Mouse (Mus musculus) kidney, adult 2 months (tissue): ENCODE measurements around the gene Onecut1. TPM values are rescaled to one million over a fixed set of nuclear protein-coding genes. Genes with fewer than 3 reads are reported as not detected.

Source experiments
- DNase-seq: peaks from one replicate; pipeline ENCODE4 v3.0.0; 2021
- H3K27ac ChIP-seq: fragments of 200-500 bp; 2 replicates; pipeline ENCODE4 v1.5.1; 2012; ENCODE audit warnings: low read depth, low read length, control low read depth, inconsistent platforms; ENCODE audit not compliant: insufficient read depth
- H3K27me3 ChIP-seq: fragments of 200-500 bp; replicated peaks from 2 replicates; pipeline ENCODE4 v1.6.1; 2012; ENCODE audit warnings: mild to moderate bottlenecking, moderate library complexity, low read length, inconsistent platforms; ENCODE audit not compliant: control insufficient read depth, insufficient read depth
- H3K36me3 ChIP-seq: fragments of 200-500 bp; 2 replicates; pipeline ENCODE4 v1.6.1; 2012; ENCODE audit warnings: mild to moderate bottlenecking, moderate library complexity, low read length, inconsistent platforms; ENCODE audit not compliant: control insufficient read depth, insufficient read depth
- H3K4me1 ChIP-seq: fragments of 200-500 bp; 2 replicates; pipeline ENCODE4 v1.6.1; 2011; ENCODE audit warnings: low read length; ENCODE audit not compliant: control insufficient read depth, insufficient read depth
- H3K4me3 ChIP-seq: fragments of 200-500 bp; 2 replicates; pipeline ENCODE4 v1.5.1; 2011; ENCODE audit warnings: mild to moderate bottlenecking, low read depth, low read length, control low read depth; ENCODE audit not compliant: insufficient read depth
- CTCF ChIP-seq: fragments of 200-500 bp; conservative IDR thresholded peaks from 2 replicates; pipeline ENCODE4 v1.5.1; 2011; ENCODE audit warnings: low read depth, mild to moderate bottlenecking, control low read depth, low read length, moderate library complexity, mixed read lengths; ENCODE audit not compliant: insufficient read depth, insufficient read length
- POLR2A ChIP-seq: fragments of 200-500 bp; IDR thresholded peaks from one replicate; pipeline ENCODE4 v1.6.1; 2011; ENCODE audit warnings: low read depth, low read length, control low read depth
- WGBS: fragments of 180-500 bp; shearing (Covaris S2); methylation state at CpG from one replicate; pipeline ENCODE4 v1.1.7; 2018; 5-methylcytosine and 5-hydroxymethylcytosine counted together
- polyA plus RNA-seq: library from polyadenylated mRNA; depleted of rRNA; stranded (reverse); fragments of >200 nt; gene quantifications from 2 replicates; pipeline ENCODE4 v1.2.3, GENCODE M21; 2012

The Onecut1 gene
- polyA plus RNA-seq, 1 experiment, result not detected

DNA sequence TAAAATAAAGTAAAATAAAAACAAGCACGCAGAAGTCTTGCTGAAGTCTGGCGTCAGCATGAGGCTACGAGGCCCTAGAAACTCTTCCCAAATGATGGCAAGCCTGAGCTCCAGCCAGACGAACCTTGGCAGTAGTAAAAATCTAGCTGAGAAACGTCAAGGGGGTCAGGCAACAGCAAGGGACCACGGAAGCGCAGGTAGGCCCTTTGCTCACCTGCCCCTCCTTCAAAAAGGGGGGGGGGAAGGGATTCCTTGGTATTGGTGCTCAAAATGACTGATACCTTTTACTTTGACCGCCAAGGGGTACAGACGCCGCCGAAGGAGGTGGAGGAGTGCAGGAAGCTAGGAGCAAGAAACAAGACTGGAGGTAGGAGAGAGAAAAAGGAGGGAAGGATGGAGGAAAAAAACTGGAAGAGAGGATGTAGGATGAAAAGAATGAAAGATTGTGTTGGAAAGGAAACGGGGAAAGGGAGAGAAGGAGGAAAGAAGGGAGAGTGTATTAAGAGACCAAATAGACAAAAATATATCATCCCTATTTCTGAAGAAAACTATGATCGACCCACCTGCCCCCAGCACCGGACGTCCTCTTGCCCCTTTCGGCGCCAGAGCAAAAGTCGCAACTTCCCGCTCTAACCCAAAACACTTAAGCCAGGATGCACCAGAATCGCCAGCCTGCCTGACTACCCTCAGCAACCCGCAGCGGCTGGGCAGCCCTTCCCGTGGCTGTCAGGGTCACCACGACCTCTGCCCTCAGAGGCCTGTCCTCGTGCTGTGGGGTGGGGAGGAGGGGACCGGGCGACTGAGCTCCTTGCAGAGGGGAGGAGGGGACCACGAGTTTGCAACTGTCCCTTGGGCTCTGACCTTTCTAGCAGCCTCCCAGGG is 8.3 kb upstream of the Onecut1 start:
- H3K27ac ChIP-seq, result no peak overlapping the region
- DNase-seq, result no peak
- TF ChIP-seq POLR2A (no peak), CTCF (no peak)
- no peak overlapping the region for H3K4me3 ChIP-seq
- no peaks in the 10 kb centered on the region for H3K4me1 ChIP-seq
- H3K27me3 ChIP-seq, result peaks cover 24% of the 10 kb centered on the region
- no peaks in the 10 kb centered on the region for H3K36me3 ChIP-seq
- 4% methylated on average over 28 of the region's 28 CpGs for WGBS

DNA sequence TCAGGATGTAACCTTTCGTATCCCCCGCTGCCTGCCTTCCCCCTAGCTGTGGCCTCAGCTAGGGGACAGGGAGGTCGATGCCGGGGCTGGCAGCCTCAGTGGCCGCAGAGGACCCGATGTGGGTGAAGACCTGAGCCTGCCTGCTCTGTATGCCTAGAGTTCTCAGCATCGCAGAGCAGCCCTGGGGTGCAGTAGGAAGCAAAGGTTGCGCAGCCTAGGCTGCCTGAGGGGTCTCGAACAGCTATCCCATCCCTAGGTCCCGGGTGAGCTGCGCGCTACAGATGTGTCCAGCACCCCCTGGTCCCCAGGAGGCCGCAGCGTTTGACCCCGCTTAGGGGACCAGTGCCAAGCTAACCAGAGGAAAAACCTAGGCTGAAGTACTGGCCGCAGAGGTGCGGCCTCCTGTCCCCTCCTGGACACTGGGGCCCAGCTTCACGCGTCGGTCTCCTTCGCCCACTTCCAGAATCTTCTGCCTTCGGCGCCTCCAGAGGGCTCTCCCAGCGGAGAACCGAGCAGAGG is 7.6 kb upstream of the Onecut1 start:
- peaks cover 19% of the 10 kb centered on the region for H3K27me3 ChIP-seq
- H3K36me3 ChIP-seq, result no peaks in the 10 kb centered on the region
- no peak for TF ChIP-seq POLR2A
- no peak overlapping the region for H3K27ac ChIP-seq
- no peaks in the 10 kb centered on the region for H3K4me1 ChIP-seq
- no peak for DNase-seq
- 5% methylated on average over 25 of the region's 25 CpGs for WGBS
- no peak overlapping the region for H3K4me3 ChIP-seq

DNA sequence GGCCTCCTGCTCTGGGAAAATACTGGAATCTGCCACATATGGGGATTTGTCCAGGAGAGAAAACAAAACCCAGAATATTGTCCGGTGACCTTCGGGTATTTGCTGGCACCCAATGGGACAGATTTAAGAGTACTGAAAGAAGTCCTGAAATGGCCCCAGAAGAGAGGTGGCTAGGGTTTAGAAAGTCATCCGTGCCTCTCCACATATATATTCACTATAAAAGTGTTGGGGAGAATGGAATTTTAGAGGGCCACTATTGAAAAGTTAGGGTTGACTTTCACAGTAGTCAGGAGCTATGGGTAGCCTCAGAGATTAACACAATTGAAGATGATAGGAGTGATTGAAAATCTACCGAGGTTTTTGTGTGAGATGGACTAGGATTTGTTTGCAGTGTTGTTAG is 6.3 kb upstream of the Onecut1 start:
- peaks cover 13% of the 10 kb centered on the region for H3K27me3 ChIP-seq

DNA sequence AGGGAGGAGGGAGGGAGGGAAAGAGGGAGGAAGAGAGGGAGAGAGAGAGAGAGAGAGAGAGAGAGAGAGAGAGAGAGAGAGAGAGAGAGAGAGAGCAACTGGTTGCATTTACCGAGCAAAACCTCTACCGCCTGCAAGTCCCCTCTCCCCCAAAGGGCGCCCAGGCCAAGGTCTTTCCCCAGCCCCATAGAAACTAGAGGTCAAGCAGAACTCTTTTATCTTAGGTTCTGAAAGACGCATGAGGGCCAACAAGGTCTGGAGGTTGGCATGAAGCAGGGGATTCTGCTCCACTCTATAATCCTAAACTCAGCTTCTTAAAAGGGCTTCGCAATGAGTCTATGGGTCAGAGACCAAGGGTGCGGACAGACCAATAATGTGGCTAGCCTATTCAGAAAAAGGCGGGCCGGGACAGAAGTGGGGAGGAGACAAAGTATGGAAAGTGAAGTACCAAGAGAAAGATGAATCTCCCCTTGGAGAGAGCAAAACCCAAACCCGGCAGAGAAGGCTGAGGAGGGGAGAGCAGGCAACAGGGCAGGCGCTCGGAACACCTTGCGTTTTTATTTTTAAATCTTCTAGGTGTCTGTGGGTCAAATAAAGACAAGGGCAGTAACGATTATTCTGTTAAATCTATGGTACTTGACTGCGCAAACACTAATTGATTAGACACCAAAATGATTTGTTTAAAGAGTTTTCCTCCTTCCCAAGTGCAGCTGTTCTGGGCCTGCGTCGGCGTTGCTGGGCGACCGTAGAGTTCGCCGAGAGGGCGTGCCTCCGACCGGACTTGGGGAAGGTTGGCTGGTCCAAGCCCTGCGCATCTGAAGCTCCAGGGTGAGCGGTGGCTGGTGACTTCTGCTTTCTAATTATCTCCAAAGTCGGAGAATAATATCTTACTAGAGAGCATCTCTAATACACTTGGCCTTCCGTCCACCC is 4.9 kb upstream of the Onecut1 start:
- Histone ChIP-seq H3K27ac (no peak overlapping the region), H3K4me3 (no peak overlapping the region), H3K27me3 (peaks cover 9% of the 10 kb centered on the region), H3K36me3 (no peaks in the 10 kb centered on the region), H3K4me1 (no peaks in the 10 kb centered on the region)
- 3% methylated on average over 28 of the region's 28 CpGs for WGBS
- no peak for TF ChIP-seq CTCF
- no peak for DNase-seq

More for the DNA sequence above, 6.3 kb upstream of the Onecut1 start:
- H3K4me1 ChIP-seq, result no peaks in the 10 kb centered on the region
- WGBS, result 6% methylated on average over 4 of the region's 4 CpGs
- no peaks in the 10 kb centered on the region for H3K36me3 ChIP-seq
- no peak overlapping the region for H3K27ac ChIP-seq
- no peak overlapping the region for H3K4me3 ChIP-seq
- no peak for TF ChIP-seq POLR2A
- TF ChIP-seq CTCF, result no peak
- DNase-seq, result no peak

DNA sequence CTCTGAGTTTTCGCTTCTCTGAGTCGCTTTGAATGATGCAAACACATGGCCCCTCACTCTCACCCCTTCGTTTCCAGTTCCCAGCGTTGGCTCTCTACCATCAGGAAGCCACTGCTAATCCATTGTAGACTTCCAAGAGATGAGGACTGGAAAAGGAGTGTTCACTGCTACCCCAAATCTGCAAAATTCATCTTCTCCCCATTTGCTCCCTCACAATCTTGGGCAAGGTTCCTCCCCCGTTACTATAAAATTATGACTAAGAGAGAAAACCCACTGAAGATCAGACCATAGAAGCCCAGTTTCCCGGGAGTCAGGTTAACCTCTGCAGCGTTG is 4.2 kb upstream of the Onecut1 start:
- DNase-seq, result no peak
- Histone ChIP-seq H3K27ac (no peak overlapping the region), H3K4me1 (peaks cover 1% of the 10 kb centered on the region; the same call in 1 of the 2 replicates), H3K27me3 (peaks cover 13% of the 10 kb centered on the region), H3K36me3 (no peaks in the 10 kb centered on the region), H3K4me3 (no peak overlapping the region)
- WGBS, result 2% methylated on average over 7 of the region's 7 CpGs
- TF ChIP-seq CTCF (no peak), POLR2A (no peak)

DNA sequence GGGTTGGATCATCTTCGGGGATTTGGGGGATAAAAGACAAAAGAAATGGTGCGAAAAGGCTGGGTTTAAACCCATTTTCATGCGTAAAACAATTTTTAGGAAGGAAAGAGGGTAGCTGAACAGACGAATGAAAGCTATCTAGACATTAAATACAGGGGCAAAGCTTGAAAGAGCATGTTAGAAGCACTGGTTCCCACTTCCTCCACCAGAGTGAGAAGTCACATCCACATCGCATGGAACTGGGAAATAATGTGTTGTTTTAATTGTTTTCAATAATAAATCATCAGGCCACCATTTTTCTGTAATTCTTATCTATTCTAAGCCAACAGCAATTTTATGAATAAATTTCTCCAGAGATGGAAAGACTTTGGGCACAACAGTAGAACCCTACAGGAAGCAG is 3.6 kb upstream of the Onecut1 start:
- TF ChIP-seq CTCF (no peak), POLR2A (no peak)
- H3K27me3 ChIP-seq, result peaks cover 11% of the 10 kb centered on the region

DNA sequence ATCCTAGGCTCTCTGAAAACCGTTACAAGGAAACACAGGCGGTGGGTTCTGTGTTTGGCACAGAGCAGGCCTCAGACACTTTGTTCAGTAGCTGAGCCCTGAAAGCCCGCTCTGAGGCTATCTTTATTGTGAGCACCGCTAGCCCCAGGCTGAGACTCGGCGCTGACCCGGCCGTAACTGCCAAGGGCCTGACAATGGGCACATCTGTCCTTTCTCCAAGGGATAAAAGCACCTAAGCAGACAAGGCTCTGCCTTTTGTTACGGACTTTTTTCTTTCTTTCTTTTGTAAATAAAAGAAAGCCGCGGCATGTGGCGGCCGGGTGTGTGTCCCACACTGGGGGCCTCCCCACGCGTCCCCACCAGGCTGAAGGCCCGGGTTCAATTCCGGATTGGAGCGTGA is 1.3 kb upstream of the Onecut1 start:
- DNase-seq, result no peak
- peaks cover 7% of the 10 kb centered on the region for H3K27me3 ChIP-seq
- TF ChIP-seq CTCF, result no peak
- WGBS, result 22% methylated on average over 18 of the region's 18 CpGs
- H3K36me3 ChIP-seq, result no peaks in the 10 kb centered on the region
- H3K27ac ChIP-seq, result no peak overlapping the region
- no peak overlapping the region for H3K4me3 ChIP-seq
- peaks cover 6% of the 10 kb centered on the region; the same call in 1 of the 2 replicates for H3K4me1 ChIP-seq

More for the DNA sequence above, 3.6 kb upstream of the Onecut1 start:
- no peak for DNase-seq
- Histone ChIP-seq H3K36me3 (no peaks in the 10 kb centered on the region), H3K4me3 (no peak overlapping the region), H3K27ac (no peak overlapping the region), H3K4me1 (peaks cover 6% of the 10 kb centered on the region; the same call in 1 of the 2 replicates)
- 5% methylated on average over 5 of the region's 5 CpGs for WGBS
